Mouse (Mus musculus): ENCODE results near the gene Qsox1. TPM values are rescaled to one million over a fixed set of nuclear protein-coding genes. Genes with fewer than 3 reads are reported as not detected.

The Qsox1 gene
- polyA plus RNA-seq, 1 experiment from 2014 or later = 28.5 TPM

GRCm38 (mm10) chr1:155740622-155741377 is 71.9 kb downstream of the Qsox1 start:
- Histone ChIP-seq H3K27me3 (ENCODE audit: insufficient read depth, low read length) (peaks cover 85% of the 10 kb centered on the region), H3K4me3 (replicated peaks; ENCODE audit: low read depth, low read length) (peak overlapping the region; percentile 50), H3K9me3 (replicated peaks; ENCODE audit: low read length) (no peaks in the 10 kb centered on the region), H3K9ac (ENCODE audit: low read depth, low read length) (no peak overlapping the region), H3K36me3 (ENCODE audit: insufficient read depth, low read length) (no peaks in the 10 kb centered on the region), H3K27ac (no peak overlapping the region), H3K4me1 (replicated peaks; ENCODE audit: insufficient read depth, low read length) (peaks cover 18% of the 10 kb centered on the region), H3K4me2 (ENCODE audit: low read length) (peak overlapping the region; percentile 97)
- DNase-seq (ENCODE audit: low spot score) (peak; percentile 50), ATAC-seq (replicated peaks; ENCODE audit: low FRiP score, low read depth) (0 out of 2 replicates have a peak, but pooled peaks have one; percentile 30)
- WGBS = under 1% methylated on average over 44 of the region's 44 CpGs
- no peak for TF ChIP-seq CTCF (IDR thresholded peaks at IDR 0.05; ENCODE audit: low read depth)

GRCm38 (mm10) chr1:155737809-155738383 is 74.8 kb downstream of the Qsox1 start:
- no peak overlapping the region for H3K9ac ChIP-seq (ENCODE audit: low read depth, low read length)
- H3K4me1 ChIP-seq (replicated peaks; ENCODE audit: insufficient read depth, low read length) = peaks cover 18% of the 10 kb centered on the region
- H3K4me2 ChIP-seq (ENCODE audit: low read length) = no peak overlapping the region
- TF ChIP-seq CTCF (IDR thresholded peaks at IDR 0.05; ENCODE audit: low read depth) = no peak
- under 1% methylated on average over 25 of the region's 25 CpGs for WGBS
- H3K4me3 ChIP-seq (replicated peaks; ENCODE audit: low read depth, low read length) = no peak overlapping the region
- DNase-seq (ENCODE audit: low spot score) (no peak), ATAC-seq (replicated peaks; ENCODE audit: low FRiP score, low read depth) (no peak)
- no peaks in the 10 kb centered on the region for H3K9me3 ChIP-seq (replicated peaks; ENCODE audit: low read length)
- H3K36me3 ChIP-seq (ENCODE audit: insufficient read depth, low read length) = no peaks in the 10 kb centered on the region
- H3K27me3 ChIP-seq (ENCODE audit: insufficient read depth, low read length) = peaks cover 97% of the 10 kb centered on the region
- H3K27ac ChIP-seq = no peak overlapping the region

- no peak for DNase-seq (ENCODE audit: low spot score)
- Histone ChIP-seq H3K4me3 (replicated peaks; ENCODE audit: low read depth, low read length) (0 out of 2 replicates have a peak overlapping the region, but pooled peaks have one; percentile 3), H3K27me3 (ENCODE audit: insufficient read depth, low read length) (peaks cover 97% of the 10 kb centered on the region), H3K4me2 (ENCODE audit: low read length) (no peak overlapping the region), H3K4me1 (replicated peaks; ENCODE audit: insufficient read depth, low read length) (peaks cover 16% of the 10 kb centered on the region), H3K27ac (no peak overlapping the region), H3K9me3 (replicated peaks; ENCODE audit: low read length) (no peaks in the 10 kb centered on the region), H3K9ac (ENCODE audit: low read depth, low read length) (no peak overlapping the region), H3K36me3 (ENCODE audit: insufficient read depth, low read length) (no peaks in the 10 kb centered on the region)
- no peak for TF ChIP-seq CTCF (IDR thresholded peaks at IDR 0.05; ENCODE audit: low read depth)
- under 1% methylated on average over 58 of the region's 58 CpGs for WGBS
- ATAC-seq (replicated peaks; ENCODE audit: low FRiP score, low read depth) = no peak
Measured at GRCm38 (mm10) chr1:155737017-155737808, 75.5 kb downstream of the Qsox1 start.

- Histone ChIP-seq H3K9me3 (replicated peaks; ENCODE audit: low read length) (no peaks in the 10 kb centered on the region), H3K27me3 (ENCODE audit: insufficient read depth, low read length) (peaks cover 94% of the 10 kb centered on the region), H3K36me3 (ENCODE audit: insufficient read depth, low read length) (no peaks in the 10 kb centered on the region), H3K4me1 (replicated peaks; ENCODE audit: insufficient read depth, low read length) (peaks cover 6% of the 10 kb centered on the region; the same call in 1 of the 2 replicates), H3K9ac (ENCODE audit: low read depth, low read length) (no peak overlapping the region), H3K27ac (no peak overlapping the region), H3K4me2 (ENCODE audit: low read length) (no peak overlapping the region), H3K4me3 (replicated peaks; ENCODE audit: low read depth, low read length) (no peak overlapping the region)
- ATAC-seq (replicated peaks; ENCODE audit: low FRiP score, low read depth) = no peak
- DNase-seq (ENCODE audit: low spot score) = no peak
- WGBS = under 1% methylated on average over 26 of the region's 26 CpGs
- TF ChIP-seq CTCF (IDR thresholded peaks at IDR 0.05; ENCODE audit: low read depth) = no peak
Measured at GRCm38 (mm10) chr1:155736096-155736825, 76.4 kb downstream of the Qsox1 start.

- TF ChIP-seq CTCF (IDR thresholded peaks at IDR 0.05; ENCODE audit: low read depth) = no peak
- no peaks in the 10 kb centered on the region for H3K4me1 ChIP-seq (replicated peaks; ENCODE audit: insufficient read depth, low read length)
- ATAC-seq (replicated peaks; ENCODE audit: low FRiP score, low read depth) = no peak
- no peaks in the 10 kb centered on the region for H3K9me3 ChIP-seq (replicated peaks; ENCODE audit: low read length)
- H3K36me3 ChIP-seq (ENCODE audit: insufficient read depth, low read length) = no peaks in the 10 kb centered on the region
- H3K27ac ChIP-seq = no peak overlapping the region
- H3K4me2 ChIP-seq (ENCODE audit: low read length) = no peak overlapping the region
- no peak overlapping the region for H3K9ac ChIP-seq (ENCODE audit: low read depth, low read length)
- DNase-seq (ENCODE audit: low spot score) = no peak
- no peak overlapping the region for H3K4me3 ChIP-seq (replicated peaks; ENCODE audit: low read depth, low read length)
- WGBS = 0% methylated on average over 2 of the region's 2 CpGs
- H3K27me3 ChIP-seq (ENCODE audit: insufficient read depth, low read length) = peaks cover 78% of the 10 kb centered on the region
Measured at GRCm38 (mm10) chr1:155731156-155731555, 81.5 kb downstream of the Qsox1 start.
